Mouse (Mus musculus) CD8-positive naive resting alpha-beta T cell, adult 2 months (primary cell): Measurements from ENCODE around the gene Hist1h2bk.
A peak's percentile ranks its signal among the peaks of the same experiment; 100 is the strongest.

ENCODE experiments used
- DNase-seq, 2 experiments: peaks; one replicate each; pipeline ENCODE4 v3.0.0; 2022; ENCODE audit warnings: low read depth in 2 of 2, low spot score in 2 of 2

The Hist1h2bk gene

DNA sequence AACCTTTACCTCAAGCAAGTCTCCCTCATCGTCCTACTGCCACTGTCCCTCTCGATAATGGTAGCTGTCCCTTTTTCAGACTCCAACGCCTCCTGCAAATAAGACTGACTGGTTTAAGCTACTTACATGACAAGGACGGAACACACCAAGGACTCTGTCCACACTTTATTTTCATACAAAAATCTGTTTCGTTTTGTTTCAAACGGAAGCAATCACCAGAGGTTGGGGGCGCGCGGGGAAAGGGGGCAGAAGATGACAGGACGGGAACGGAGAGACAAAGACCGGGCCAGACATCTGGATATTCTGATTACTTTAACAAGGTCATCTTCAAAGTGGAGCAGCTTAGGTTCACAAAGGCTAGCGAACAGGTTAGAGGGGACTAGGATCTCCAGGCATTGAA is 22.0 kb upstream of the Hist1h2bk start:
- no peak for DNase-seq

DNA sequence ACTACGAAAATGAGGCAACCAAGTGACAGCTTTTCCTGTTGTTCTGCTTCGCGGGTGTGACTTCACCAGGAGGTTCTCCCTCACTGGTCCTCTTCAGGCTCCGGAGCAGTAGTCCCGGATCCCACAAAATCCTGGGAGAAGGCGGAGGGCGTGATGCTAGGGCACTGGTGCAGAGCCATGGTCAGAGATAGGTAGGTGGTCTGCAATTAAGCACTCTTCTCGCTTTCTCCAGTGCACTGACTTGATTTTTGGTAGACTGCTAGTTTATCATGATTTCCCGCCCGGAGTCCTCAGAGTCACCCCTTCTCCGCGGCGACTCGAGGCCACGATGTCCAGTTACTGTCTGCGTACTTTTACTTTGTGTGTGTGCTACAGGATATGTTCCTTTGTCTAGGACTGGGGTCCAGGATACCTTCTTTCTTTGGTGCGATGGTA is 21.2 kb upstream of the Hist1h2bk start:
- no peak for DNase-seq

DNA sequence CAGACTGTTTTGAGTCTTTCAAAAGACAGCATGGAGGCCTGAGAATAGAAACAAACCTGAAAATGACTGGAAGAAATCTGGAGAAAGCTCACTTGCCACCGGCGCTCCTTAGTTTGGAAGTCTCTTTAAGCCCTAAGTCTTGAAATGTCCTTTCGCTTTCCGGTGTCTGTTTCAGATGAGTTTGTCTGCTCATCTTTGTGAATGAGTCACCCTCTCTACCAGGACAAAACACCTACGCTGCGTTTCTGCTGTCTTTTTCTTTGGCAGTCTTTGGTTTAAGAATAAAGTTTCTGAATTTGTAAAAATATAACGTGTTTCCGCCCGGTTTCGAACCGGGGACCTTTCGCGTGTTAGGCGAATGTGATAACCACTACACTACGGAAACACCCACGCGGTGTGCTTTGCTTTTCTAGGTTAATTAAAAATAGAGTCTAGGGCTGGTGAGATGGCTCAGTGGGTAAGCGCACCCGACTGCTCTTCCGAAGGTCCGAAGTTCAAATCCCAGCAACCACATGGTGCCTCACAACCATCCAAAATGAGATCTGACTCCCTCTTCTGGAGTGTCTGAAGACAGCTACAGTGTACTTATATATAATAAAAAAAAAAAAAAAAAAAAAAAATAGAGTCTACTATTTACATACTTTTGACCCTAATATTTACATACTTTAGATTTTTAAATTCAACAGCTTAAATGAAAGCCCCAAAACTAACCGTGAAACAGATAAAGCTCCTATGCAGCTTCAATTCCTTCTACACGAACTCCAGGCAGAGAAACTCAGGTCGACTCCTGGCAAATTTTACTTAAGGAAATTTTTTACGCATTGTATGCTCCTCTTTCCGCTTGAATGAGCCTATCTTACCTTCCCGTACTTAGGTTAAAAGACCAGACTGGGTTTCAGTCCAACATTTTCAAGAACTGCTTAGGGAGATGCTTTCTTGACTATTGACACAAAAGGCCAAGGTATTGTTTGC is 19.9 kb upstream of the Hist1h2bk start:
- DNase-seq = peak; percentile 88 to 91

DNA sequence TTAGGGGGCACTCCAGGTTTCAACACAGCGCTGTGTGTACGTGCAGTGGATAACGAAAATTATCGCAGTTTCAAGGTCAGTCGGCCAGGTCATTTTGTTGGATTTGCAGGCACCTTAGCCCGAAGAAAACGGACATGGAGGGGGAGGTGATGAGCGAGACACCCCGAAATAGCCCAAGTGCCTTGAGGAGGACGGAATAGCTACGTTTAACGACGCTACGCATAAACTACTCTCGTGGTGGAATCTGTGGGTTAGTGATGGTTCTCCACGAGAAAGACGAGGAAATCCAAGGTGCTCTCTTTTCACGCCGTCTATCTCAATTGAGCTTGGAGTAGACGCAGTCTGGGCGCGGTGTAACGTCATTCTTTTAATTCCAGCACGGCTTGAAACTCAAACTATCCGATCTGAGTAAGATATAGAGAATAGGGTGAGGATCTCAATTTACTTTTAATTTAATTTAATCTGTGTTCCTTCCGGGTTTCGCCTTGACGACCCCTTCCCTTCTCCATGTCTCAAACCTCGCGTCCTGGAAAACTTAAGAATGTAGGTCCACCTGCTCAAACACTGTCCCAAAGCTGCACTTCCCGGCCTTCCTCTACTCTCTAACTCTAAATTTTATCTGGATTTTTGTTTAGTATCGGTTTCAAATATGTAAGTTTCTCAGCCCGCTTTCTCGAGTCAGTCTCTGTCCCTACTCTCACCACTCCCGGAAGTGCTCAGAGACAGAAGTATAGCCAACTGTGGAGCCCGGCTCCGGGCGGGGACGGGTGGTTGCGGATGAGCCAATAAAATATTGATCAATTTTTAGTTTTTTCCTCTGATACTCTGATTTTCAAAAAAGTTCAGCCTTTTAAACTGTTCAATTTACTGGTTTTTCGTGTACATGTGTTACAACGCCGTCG is 15.5 kb upstream of the Hist1h2bk start:
- no peak for DNase-seq

DNA sequence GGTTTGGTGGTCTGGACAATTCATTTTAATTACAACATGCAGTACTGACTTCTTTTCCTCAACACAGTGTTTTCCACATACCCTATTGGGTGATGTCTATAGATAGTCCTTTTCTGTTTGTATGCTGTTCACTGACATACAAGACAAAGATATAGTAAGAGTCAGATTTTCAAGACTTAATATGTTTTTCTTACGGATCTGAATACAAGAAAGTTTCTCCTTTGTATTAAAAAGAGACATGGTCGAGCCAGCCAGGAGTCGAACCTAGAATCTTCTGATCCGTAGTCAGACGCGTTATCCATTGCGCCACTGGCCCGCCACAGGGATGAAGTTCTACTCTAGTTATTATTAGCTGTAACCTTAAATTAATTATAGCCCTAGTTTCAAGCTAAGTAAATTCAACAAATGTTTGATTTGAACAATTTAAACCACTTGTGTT is 14.8 kb upstream of the Hist1h2bk start:
- peak in 1 of 2 experiments; percentile 39 for DNase-seq

DNA sequence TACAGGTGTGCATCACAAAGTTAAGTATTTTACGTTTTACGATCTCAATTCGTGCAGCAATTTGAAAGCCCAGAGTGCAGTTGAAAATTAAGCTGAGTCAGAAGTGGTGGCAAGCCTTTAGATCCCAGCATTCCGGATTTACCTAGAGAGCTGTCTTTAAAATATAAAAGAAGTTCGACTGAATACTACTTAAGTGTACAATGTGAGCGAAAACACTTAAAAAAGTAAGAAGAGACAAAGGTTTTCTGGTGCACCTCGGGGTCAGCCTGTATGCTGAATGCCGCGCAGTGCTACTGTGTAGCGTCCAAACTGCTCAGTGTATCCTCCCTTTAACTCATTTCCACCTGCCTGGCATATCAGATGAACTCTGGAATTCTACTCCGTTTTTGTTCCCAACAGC is 14.1 kb upstream of the Hist1h2bk start:
- DNase-seq = no peak

DNA sequence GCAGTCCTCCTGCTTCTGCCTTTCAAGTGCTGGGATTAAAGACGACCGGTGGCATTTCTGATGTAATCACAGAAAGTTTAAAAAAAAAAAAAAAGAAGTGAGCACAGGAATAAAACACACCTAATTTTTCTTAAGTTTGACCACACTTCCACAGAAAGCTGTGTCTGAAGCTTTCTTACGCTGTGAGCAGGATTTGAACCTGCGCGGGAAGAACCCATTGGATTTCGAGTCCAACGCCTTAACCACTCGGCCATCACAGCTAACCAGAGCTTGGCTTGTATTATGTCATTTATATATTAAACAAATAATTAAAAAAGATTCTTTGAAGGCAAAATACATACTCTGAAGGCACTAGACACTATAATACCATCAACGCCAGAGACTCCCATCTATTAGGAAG is 13.4 kb upstream of the Hist1h2bk start:
- DNase-seq = peak; percentile 57 to 70

DNA sequence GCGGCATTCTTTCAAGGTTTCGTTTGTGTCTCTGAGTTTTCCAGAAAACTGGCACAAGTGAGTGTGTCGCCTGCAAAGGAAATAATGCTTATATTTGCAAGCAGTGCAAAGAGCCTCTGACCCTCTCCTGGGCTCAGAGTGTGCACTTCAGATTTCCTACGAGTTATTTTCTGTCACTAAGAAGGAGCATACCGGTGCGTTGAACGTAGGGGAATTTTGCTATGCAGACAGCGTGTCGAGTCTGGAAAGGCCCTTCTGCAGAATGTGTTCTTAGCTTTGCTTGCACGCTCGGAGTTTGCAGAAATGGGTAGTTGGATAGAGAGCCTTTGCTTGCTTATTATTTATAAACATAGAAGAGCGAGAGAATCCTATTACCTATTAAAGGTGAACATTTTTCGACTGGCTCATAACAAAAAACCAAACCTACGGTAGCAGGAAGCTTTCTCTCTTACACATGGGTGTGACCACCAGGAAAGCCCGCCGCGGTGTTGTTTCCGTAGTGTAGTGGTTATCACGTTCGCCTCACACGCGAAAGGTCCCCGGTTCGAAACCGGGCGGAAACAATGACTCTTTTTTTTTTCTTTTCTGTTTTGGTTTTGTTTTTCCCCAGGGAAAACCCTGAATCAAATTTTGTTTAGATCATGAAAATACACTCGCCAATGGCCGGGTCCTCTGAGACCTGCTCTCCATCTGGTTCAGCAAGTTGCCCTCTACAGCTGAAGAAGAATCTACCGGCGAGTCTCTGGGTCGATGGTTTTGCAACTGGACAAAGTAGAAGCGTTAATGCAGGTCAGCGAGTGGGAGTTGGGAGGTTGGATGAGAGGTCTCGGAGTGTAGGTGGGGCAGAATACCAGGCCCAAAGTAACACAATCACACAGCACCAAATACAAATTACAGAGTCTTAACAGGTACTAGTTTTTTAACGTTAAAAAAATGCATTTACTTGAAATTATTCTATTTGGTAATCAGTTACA is 9.3 kb upstream of the Hist1h2bk start:
- peak; percentile 87 for DNase-seq

DNA sequence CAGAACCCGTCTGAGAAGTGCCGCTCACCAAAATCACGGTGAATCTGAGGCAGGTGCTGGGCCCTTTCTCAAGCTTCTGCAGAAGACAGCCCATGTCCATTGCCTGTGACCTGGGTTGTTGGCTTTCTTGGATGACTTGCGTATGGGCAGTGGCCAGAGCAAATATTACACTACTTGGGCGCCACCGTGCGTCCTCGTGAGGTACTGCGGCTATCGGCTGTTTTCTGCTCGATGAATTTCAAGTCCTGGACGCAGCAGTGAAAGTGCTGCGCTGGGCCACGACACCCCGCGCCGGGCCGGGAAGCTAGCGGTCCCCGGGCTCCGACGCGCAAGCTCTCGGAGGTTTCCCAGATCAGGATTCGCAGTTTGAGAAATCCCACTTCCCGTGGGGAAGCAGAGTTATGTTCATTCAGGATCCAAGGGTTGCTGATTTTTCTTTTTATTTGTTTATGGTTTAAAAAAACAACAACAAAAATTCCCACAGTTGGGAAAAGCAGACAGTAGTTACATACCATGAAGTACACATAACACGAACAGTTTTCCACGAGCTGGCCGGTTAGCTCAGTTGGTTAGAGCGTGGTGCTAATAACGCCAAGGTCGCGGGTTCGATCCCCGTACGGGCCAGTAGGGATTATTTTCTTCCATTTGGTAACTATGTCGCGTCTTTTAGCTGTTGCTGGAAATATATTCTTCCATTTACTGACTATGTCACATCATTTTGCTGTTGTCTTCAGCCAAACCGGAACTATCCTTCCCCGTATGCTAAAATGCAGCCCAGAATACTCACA is 6.8 kb upstream of the Hist1h2bk start:
- DNase-seq = peak; percentile 89 to 91

DNA sequence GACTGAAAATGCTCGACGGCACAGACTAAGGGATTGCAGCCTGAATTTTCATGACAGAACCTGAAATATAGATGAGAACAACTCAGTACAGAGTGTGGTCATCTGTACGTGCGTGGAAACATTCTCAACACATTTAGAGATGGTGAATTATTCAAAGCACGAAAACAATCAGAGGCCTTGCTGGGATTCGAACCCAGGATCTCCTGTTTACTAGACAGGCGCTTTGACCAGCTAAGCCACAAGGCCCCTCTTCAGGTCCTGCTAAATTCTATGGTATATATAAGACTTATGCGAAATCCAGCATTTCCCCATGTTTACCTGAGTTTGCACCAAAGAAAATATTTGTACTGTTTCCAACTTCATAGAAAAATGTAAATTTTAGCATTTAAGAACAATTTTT is 5.7 kb upstream of the Hist1h2bk start:
- DNase-seq = no peak

DNA sequence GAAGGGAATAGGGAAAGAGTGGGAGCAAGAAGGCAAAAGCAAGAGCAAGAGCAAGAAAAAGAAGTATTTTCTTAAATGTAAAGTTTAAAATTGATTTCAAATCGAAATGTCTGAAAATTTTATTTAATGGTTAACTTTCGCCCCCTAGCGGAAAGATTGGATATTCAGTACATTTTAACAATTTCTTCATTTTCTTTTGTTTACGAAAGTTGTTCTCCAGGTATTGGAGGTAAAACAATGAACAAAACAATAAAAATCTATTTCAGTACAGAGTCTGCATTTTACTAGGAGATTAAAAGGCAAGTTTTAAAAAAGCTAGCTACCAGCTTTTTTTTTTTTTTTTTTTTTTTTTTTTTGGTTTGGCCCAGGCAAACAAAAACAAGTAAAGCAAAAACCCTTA is 5.2 kb upstream of the Hist1h2bk start:
- peak in 1 of 2 experiments; percentile 54 for DNase-seq

DNA sequence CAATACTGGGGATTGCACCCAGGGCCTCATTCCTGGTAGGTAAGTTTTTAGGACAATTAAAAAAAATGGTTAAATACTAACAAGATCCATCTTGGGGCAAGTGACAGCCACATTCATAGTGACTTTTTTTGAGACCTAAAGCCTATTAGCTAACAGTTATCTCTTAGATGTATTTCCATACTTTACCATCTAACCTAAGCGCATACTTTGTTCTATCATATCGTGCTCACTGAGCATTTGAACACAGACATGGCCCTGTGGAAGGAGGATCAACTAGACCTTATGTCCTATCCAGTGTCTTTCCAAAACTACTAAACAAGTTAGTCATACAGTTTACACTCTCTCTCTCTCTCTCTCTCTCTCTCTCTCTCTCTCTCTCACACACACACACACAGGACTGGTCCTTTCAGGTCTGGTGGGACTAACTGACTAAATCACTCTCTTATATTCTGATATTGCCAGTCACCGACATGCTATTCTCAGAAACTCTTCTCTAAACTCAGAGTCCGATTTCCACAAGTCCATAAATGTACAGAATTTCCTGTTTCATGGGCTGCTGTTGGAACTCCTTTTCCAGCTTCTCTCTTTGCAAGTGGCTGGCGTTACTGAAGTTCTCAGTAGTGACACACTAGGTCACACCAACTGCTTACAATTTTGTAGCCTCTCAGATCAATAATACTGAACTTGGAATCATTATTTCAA is 1.8 kb upstream of the Hist1h2bk start:
- no peak for DNase-seq

DNA sequence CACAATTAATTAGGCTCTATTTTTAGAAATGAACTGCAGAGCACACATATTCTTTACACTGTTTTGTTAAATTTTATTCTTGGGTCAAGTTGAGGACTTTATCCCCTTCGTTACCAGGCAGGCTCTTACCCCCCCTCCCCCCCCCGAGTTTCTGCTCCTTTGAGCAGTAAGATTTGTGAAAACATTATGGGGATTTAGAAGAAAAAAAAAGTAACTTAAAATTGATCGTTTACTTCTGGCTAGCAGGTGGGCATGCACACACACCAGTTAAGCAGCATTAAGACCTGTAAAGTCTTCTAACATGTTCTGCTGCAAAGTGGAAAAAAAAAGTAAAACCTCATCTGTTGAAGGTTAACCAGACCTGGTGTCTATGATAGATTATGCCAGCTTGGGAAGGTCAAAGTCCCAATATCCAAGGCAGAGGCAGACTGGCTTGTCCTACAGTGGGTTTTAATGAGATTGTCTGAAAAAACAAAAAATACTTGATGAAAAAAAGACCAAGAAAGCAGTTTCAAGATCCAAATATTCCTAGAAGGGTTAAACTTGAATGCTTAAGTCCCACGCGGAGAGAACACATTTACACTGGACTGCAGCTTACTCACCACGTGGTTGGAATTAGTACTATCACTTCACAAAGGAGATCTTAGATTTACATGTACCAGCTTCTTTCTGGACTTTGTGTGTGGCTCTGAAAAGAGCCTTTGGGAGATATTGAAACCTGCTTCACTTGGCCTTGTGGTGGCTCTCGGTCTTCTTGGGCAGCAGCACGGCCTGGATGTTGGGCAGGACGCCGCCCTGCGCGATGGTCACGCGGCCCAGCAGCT is 1.0 kb upstream of the Hist1h2bk start:
- DNase-seq = no peak

DNA sequence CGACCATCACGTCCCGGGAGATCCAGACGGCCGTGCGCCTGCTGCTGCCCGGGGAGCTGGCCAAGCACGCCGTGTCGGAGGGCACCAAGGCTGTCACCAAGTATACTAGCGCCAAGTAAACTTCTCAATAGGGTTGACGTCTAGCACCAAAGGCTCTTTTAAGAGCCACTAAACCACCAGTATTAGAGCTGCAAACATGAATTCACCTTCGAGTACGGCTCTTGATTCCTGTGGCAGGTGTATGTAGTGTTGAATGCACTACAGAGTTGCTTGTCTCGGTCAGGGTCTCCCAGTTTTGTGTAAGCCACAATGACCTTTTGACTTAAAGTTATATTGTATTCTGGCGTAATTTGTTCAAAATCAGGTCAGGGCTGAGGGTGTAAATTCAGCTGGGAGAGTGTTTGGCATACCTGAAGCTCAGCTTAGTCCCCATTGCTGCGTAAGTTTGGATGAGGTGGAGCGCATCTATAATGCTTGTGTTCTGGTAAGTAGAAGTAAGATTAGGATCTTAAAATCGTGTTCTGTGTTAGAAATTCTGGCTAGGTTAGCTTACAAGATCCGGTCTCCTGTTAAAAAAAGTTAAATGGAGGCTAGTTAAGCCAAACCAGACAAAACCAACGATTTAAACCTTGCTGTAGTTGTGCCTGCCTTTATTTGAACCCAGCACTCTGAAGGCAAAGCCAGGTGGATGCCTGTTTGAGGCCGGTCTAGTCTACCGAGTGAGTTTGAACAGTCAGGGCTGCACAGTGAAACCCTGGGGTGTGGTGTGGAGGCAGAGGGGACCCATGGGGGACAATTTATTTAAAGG is 683 bp downstream of the Hist1h2bk start:
- DNase-seq = no peak

DNA sequence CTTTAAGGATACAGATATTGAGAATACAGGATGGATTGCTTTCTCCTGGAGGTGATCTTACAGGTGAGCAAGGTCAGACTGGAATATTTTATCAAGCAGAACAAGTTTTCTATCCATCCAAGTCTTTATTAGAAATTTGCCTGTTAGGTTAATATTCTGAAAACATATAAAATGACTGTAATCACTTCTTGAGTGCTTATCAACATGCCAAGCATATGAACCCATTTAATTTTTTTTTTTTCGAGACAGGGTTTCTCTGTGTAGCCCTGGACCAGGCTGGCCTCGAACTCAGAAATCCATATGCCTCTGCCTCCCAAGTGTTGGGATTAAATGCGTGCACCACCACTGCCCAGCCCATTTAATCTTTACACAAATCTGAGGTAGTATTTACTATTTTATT is 1.3 kb downstream of the Hist1h2bk start:
- DNase-seq = no peak

DNA sequence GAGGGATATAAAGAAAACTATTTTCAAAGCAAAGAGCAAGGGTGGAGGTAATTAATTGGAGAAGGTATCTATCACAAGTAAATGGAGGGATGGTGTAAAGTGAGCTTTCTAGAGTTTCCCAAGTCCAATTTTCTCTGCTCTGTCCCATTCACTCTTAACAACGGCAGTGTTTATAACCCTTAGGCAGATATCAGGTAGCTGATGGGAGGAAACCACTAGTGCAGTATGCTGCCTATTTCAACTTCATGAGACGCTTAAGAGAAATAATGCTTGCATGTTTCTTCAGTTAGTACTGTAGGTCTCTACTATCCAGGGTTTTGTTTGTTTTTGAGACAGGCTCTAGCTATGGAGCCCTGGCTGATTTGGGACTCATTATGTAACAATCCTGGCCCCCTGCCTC is 1.7 kb downstream of the Hist1h2bk start:
- DNase-seq = no peak

DNA sequence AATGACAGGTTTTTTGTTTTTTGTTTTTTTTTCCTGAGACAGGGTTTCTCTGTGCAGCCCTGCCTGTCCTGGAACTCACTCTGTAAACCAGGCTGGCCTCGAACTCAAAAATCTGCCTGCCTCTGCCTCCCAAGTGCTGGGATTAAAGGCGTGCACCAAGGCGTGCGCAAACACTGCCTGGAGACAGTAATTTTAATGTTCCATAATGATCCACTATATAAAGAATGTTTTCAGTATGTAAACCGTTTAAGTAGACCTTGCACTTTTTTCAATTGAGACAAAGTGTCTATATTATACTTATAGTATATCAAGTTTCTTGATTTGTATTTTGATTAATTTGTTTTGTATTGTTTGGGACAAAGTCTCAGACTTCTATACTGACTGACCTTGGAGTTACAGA is 3.7 kb downstream of the Hist1h2bk start:
- DNase-seq = no peak
